Mouse (Mus musculus) hindbrain, embryonic 14.5 days (tissue): Measurements from ENCODE around the gene Msrb3. TPM values are rescaled to one million over a fixed set of nuclear protein-coding genes. Genes with fewer than 3 reads are reported as not detected.

Experiments
- ATAC-seq: fragments of 200-750 bp; cut with Nextera tagmentation; 2 replicates; pipeline ENCODE4 v1.8.0; 2017; ENCODE audit warnings: moderate number of reproducible peaks, mild to moderate bottlenecking, moderate TSS enrichment, moderate library complexity; ENCODE audit not compliant: low FRiP score
- DNase-seq: peaks from one replicate; pipeline ENCODE4 v3.0.0-alpha.2; 2015; ENCODE audit warnings: low spot score
- H3K27ac ChIP-seq: fragments of 300-500 bp; sonication (generic); 2 replicates; pipeline ENCODE4 v1.5.1; 2014; ENCODE audit warnings: mild to moderate bottlenecking, moderate library complexity
- H3K27me3 ChIP-seq: fragments of 300-500 bp; sonication (generic); 2 replicates; pipeline ENCODE4 v1.6.1; 2014; ENCODE audit warnings: mild to moderate bottlenecking, low read length, mixed read lengths; ENCODE audit not compliant: control insufficient read depth, insufficient read depth
- H3K36me3 ChIP-seq: fragments of 300-500 bp; sonication (generic); replicated peaks from 2 replicates; pipeline ENCODE4 v1.6.1; 2014; ENCODE audit not compliant: control insufficient read depth, insufficient read depth
- H3K4me1 ChIP-seq: fragments of 300-500 bp; sonication (generic); replicated peaks from 2 replicates; pipeline ENCODE4 v1.6.1; 2014; ENCODE audit warnings: antibody characterized with exemption, low read length, mixed read lengths; ENCODE audit not compliant: control insufficient read depth, insufficient read depth
- H3K4me2 ChIP-seq: fragments of 300-500 bp; sonication (generic); replicated peaks from 2 replicates; pipeline ENCODE4 v1.6.1; 2014; ENCODE audit warnings: mild to moderate bottlenecking, moderate library complexity
- H3K4me3 ChIP-seq: fragments of 300-500 bp; sonication (generic); replicated peaks from 2 replicates; pipeline ENCODE4 v1.5.1; 2014; ENCODE audit warnings: mild to moderate bottlenecking, low read length
- H3K9ac ChIP-seq: fragments of 300-500 bp; sonication (generic); 2 replicates; pipeline ENCODE4 v1.6.1; 2014
- H3K9me3 ChIP-seq: fragments of 300-500 bp; sonication (generic); 2 replicates; pipeline ENCODE4 v1.6.1; 2016; ENCODE audit warnings: low read length; ENCODE audit not compliant: control insufficient read depth
- WGBS: fragments of 180-500 bp; shearing (Covaris S2); extraction: QIAGEN DNeasy Blood & Tissue Kit; methylation state at CpG from one replicate; pipeline ENCODE4 v1.1.7; 2014; 5-methylcytosine and 5-hydroxymethylcytosine counted together
- polyA plus RNA-seq: library from polyadenylated mRNA; unstranded; fragments of >200 nt; fragmentation: Nextera tagmentation; extraction: Ambion mirVana; gene quantifications from 2 replicates; pipeline ENCODE4 v1.2.1, GENCODE M21; 2014

Msrb3 gene
- polyA plus RNA-seq, 1 experiment from 2014 or later, result 1.3 TPM

DNA sequence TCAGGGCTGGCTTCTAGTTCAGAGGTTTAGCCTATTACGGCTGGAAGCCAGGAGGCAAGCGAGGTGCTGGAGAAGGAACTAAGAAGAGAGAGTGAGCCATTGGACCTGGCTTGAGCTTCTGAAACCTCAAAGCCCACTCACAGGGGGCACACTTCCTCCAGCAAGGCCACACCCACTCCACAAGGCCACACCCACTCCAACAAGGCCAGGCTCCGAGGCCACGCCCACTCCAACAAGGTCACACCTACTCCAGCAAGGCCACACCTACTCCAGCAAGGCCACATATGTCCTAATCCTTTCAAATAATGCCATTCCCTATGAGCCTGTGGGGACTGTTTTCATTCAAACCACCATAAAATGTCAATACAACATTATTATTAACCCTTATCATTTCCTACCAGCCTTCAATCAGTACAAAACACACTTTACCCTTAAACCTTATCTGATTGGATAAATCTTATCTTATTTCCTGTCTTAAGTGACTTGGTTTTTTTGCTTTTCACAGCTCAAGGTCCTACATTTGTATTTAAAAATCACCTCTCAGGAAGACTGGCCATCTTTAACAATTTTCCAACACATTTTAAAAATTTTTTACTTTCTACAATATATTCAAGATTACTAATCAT, 5.1 kb upstream of the Msrb3 start:
- 0 out of 2 replicates have a peak, but pooled peaks cover 5% of the 10 kb centered on the region for H3K9me3 ChIP-seq
- no peak overlapping the region for H3K4me2 ChIP-seq
- no peak overlapping the region for H3K9ac ChIP-seq
- no peak overlapping the region for H3K27ac ChIP-seq
- ATAC-seq (no peak), DNase-seq (no peak)
- 79% methylated on average over 4 of the region's 4 CpGs for WGBS
- no peaks in the 10 kb centered on the region for H3K27me3 ChIP-seq
- H3K4me3 ChIP-seq, result no peak overlapping the region
- H3K36me3 ChIP-seq, result no peaks in the 10 kb centered on the region
- H3K4me1 ChIP-seq, result peaks cover 3% of the 10 kb centered on the region; the same call in 1 of the 2 replicates

DNA sequence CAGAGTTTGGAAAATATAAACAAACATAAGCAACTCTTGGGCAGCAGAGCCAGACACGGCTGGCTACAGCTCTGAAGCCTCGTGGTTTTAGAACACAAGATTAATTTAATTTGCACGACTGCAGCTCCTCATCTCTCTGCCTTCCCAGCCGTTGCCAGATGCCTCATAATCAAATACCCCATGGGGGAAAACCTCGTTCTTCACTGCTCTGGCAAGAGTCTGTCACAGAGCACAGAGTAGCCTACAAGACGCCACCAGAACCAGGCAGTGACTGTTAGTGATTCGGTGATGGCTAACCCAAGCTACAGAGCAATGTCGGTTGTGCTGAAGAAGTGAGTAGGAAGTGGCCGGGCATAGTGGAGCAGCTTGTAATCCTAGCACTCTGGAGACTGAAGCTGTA, 2.8 kb upstream of the Msrb3 start:
- WGBS, result 57% methylated on average over 9 of the region's 9 CpGs
- no peaks in the 10 kb centered on the region for H3K36me3 ChIP-seq
- H3K9me3 ChIP-seq, result 0 out of 2 replicates have a peak, but pooled peaks cover 5% of the 10 kb centered on the region
- DNase-seq, result no peak
- no peak overlapping the region for H3K9ac ChIP-seq
- H3K27ac ChIP-seq, result no peak overlapping the region
- 0 out of 2 replicates have a peak, but pooled peaks cover 4% of the 10 kb centered on the region for H3K27me3 ChIP-seq
- no peak for ATAC-seq
- no peak overlapping the region for H3K4me3 ChIP-seq
- peaks cover 4% of the 10 kb centered on the region; the same call in 1 of the 2 replicates for H3K4me1 ChIP-seq
- no peak overlapping the region for H3K4me2 ChIP-seq

DNA sequence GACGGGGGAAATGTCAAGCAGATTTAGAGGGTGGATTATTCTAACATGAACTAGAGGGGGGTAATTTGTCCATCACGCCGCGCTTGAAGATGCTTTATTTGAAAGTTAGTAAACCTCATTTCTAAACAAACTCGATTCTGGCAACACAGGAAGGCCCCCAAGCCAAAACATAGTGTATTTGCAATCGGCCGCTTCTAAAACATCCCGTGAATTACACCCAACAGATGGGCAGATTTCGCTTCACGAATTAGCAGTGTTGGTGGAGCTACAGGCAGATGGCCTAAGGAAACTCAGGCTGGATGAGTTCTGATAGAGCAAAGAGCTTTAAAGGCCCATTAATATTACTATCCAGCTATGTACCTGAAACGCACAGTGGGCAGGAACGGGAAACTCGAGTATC, 1.2 kb upstream of the Msrb3 start:
- DNase-seq, result no peak
- H3K4me2 ChIP-seq, result no peak overlapping the region

DNA sequence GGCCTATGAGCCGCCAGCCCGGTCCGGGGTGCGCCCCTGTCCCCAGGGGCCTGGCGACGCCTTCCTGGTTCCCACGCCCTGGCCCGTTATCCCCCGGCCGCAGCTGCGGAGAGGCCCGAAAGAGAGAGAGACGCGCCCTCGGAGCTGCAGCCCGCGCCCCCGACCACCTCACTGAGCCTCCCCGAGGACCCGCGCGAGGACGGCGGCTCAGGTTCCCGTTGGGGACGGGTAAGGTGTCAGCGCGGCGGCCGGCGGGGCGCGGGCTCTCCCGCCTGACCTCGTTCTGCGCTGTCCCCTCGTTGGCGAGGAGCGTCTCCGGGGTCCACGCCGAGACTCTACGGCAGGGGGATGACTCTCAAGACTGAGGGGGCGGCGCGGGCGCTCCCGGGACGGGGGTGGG, 544 bp downstream of the Msrb3 start:
- H3K9me3 ChIP-seq, result no peaks in the 10 kb centered on the region
- H3K9ac ChIP-seq, result peak overlapping the region; percentile 68
- peak overlapping the region; percentile 67 for H3K4me3 ChIP-seq
- no peaks in the 10 kb centered on the region for H3K36me3 ChIP-seq
- no peak overlapping the region for H3K27ac ChIP-seq
- H3K4me2 ChIP-seq, result peak overlapping the region; percentile 94
- H3K27me3 ChIP-seq, result 0 out of 2 replicates have a peak, but pooled peaks cover 10% of the 10 kb centered on the region
- DNase-seq (no peak), ATAC-seq (peak; percentile 47; the same call in 1 of the 2 replicates)
- peaks cover 4% of the 10 kb centered on the region; the same call in 1 of the 2 replicates for H3K4me1 ChIP-seq
- under 1% methylated on average over 43 of the region's 49 CpGs for WGBS

More for the DNA sequence above, 1.2 kb upstream of the Msrb3 start:
- H3K36me3 ChIP-seq, result no peaks in the 10 kb centered on the region
- 65% methylated on average over 13 of the region's 13 CpGs for WGBS
- no peak overlapping the region for H3K4me3 ChIP-seq
- peaks cover 4% of the 10 kb centered on the region; the same call in 1 of the 2 replicates for H3K4me1 ChIP-seq
- H3K27me3 ChIP-seq, result 0 out of 2 replicates have a peak, but pooled peaks cover 8% of the 10 kb centered on the region
- ATAC-seq, result no peak
- no peak overlapping the region for H3K27ac ChIP-seq
- no peaks in the 10 kb centered on the region for H3K9me3 ChIP-seq
- no peak overlapping the region for H3K9ac ChIP-seq

DNA sequence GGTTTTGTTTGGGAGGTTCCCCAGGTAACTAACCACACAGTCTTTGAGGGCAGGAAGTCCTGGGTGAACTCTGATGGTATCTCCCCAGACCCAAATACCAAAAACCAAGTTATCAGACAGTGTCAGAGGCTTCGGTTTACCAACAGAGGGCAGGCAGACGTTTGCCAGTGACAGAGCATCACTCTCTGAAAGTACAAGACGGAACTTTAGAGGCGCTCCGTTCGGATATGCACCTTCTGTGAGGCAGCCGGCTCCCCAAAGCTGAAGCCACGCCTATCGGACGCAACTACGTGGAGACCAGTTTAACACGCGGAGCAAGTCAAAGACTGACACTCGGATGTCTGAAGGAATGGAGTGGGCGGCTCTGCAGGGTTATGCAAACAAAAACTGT, 3.0 kb downstream of the Msrb3 start:
- no peak overlapping the region for H3K4me2 ChIP-seq
- no peak for DNase-seq
- H3K27ac ChIP-seq, result no peak overlapping the region
- H3K36me3 ChIP-seq, result no peaks in the 10 kb centered on the region
- H3K4me3 ChIP-seq, result no peak overlapping the region
- 32% methylated on average over 15 of the region's 15 CpGs for WGBS
- H3K9me3 ChIP-seq, result no peaks in the 10 kb centered on the region
- H3K27me3 ChIP-seq, result 0 out of 2 replicates have a peak, but pooled peaks cover 10% of the 10 kb centered on the region
- ATAC-seq, result no peak
- H3K4me1 ChIP-seq, result peaks cover 4% of the 10 kb centered on the region; the same call in 1 of the 2 replicates
- no peak overlapping the region for H3K9ac ChIP-seq

DNA sequence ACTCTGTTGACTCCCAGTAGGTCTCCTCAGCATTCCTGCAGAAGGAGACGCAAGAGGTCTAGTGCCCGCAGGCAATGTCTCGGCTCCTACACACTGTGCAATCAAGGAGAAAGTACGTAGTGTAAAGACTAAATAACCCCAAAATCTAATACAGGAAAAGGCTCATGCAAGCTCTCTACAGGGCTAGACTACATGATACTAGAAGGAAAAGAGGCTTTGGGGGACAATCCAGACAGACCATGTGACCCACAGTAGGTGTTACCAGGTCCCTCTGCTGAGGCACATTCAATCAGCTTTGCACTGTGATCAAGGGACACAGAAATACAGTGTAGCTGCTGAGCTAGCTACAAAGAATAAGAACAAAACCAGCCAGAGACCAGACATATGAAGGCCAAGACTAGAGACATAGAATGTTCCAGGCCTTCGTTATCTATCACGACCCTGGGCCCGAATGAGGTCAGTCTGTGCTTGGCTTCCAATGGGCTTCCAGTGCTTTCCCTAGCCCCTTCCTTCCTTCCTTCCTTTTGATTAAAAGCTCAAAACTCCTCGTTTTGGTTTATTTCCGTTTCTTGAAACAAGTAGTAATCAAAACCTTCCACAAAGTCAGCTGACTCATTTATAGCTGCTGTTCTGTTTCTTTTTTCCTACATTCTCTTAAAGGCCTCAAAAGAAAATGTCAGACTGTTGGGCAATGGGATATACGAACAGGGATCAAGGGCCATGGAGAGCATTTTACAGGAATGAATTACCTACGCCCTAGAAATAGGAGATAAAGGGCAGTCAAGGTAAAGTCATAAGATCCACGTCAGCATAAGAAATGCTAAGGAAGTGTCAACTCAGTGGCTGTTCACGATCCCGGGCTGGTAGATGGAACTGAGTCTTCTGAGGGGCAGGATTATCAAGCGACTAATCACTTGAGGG, 3.7 kb downstream of the Msrb3 start:
- no peak overlapping the region for H3K9ac ChIP-seq
- H3K4me1 ChIP-seq, result peaks cover 4% of the 10 kb centered on the region; the same call in 1 of the 2 replicates
- H3K36me3 ChIP-seq, result no peaks in the 10 kb centered on the region
- ATAC-seq (no peak), DNase-seq (no peak)
- H3K27me3 ChIP-seq, result 0 out of 2 replicates have a peak, but pooled peaks cover 10% of the 10 kb centered on the region
- no peak overlapping the region for H3K4me3 ChIP-seq
- H3K27ac ChIP-seq, result no peak overlapping the region
- 85% methylated on average over 15 of the region's 15 CpGs for WGBS
- no peak overlapping the region for H3K4me2 ChIP-seq
- H3K9me3 ChIP-seq, result 0 out of 2 replicates have a peak, but pooled peaks cover 4% of the 10 kb centered on the region

DNA sequence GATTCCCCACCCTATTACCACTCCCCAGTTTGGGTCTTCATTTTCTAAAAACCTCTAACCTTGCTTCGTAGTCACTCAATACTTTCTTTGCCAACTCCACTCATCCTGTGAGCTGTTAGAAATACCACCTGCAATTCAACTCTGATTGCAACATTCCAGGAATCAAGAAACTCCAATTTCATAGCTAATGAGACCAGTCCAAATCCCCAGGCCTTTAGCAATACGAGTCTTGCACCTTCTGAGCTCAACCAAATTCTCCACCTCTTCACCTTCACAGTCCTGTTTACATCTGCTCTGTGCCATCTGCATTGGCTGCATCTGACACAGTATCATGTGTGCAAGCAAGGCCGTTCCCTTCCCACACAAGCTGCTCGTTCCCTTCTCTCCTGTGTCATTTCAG, 5.0 kb downstream of the Msrb3 start:
- H3K27ac ChIP-seq, result no peak overlapping the region
- no peak for ATAC-seq
- 89% methylated on average over 4 of the region's 4 CpGs for whole genome bisulfite sequencing
- no peak overlapping the region for H3K4me2 ChIP-seq
- H3K9me3 ChIP-seq, result 0 out of 2 replicates have a peak, but pooled peaks cover 4% of the 10 kb centered on the region
- H3K27me3 ChIP-seq, result 0 out of 2 replicates have a peak, but pooled peaks cover 10% of the 10 kb centered on the region
- no peak for DNase-seq
- H3K4me1 ChIP-seq, result 0 out of 2 replicates have a peak, but pooled peaks cover under 1% of the 10 kb centered on the region
- H3K36me3 ChIP-seq, result no peaks in the 10 kb centered on the region
- no peak overlapping the region for H3K9ac ChIP-seq
- H3K4me3 ChIP-seq, result no peak overlapping the region

DNA sequence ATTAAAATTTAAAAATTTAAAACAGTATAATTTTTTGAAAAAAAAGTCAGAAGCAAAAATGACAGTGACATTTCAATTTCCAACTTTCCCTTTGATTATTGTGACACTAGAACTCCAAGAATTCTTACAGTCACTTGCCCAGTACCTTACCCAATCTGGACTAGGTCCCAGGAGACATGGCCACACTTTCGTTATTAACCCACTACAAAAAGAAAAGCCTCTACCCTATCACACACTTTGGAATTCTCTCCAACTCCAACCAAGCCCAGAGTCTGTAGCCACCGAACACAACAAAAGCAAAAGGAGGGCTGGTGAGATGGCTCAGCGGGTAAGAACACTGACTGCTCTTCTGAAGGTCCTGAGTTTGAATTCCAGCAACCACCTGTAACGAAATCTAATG, 7.8 kb downstream of the Msrb3 start:
- ATAC-seq (no peak), DNase-seq (no peak)
- 92% methylated on average over 4 of the region's 4 CpGs for WGBS
- Histone ChIP-seq H3K4me2 (no peak overlapping the region), H3K4me1 (no peaks in the 10 kb centered on the region), H3K4me3 (no peak overlapping the region), H3K9me3 (0 out of 2 replicates have a peak, but pooled peaks cover 4% of the 10 kb centered on the region), H3K27me3 (0 out of 2 replicates have a peak, but pooled peaks cover 3% of the 10 kb centered on the region), H3K9ac (no peak overlapping the region), H3K36me3 (no peaks in the 10 kb centered on the region), H3K27ac (no peak overlapping the region)

DNA sequence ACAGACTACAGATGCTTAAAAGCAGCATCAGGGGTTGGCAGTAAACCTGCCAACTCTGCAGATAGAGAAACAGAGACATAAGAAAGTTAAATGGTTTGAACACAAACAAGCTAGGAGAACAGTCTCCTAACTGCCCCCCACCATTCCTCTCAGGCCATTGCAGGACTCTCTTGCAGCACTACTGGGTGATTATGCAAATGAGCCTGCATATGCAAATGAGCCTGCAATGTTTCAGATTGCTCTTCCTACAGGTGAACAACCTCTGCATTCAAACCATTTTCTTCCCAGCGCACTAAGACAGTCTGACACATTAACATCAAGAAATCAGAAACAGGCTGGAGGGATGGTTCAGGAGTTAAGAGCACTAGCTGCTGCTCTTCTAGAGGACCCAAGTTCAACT, 8.3 kb downstream of the Msrb3 start:
- H3K4me3 ChIP-seq, result no peak overlapping the region
- 0 out of 2 replicates have a peak, but pooled peaks cover 3% of the 10 kb centered on the region for H3K27me3 ChIP-seq
- H3K27ac ChIP-seq, result no peak overlapping the region
- 0 out of 2 replicates have a peak, but pooled peaks cover 4% of the 10 kb centered on the region for H3K9me3 ChIP-seq
- 96% methylated on average over 1 of the region's 1 CpGs for WGBS
- H3K9ac ChIP-seq, result no peak overlapping the region
- no peak for DNase-seq
- H3K4me2 ChIP-seq, result no peak overlapping the region
- no peaks in the 10 kb centered on the region for H3K4me1 ChIP-seq
- H3K36me3 ChIP-seq, result no peaks in the 10 kb centered on the region
- ATAC-seq, result no peak
